Mouse (Mus musculus): ENCODE results near the gene Itprid2. TPM values are rescaled to one million over a fixed set of nuclear protein-coding genes. Genes with fewer than 3 reads are reported as not detected.

Gene Itprid2
- total RNA-seq, 2 experiments from 2014 or later: 44.8 to 51.5 TPM

GRCm38 (mm10) chr2:79713662-79714091, 78.5 kb downstream of the Itprid2 start:
- DNase-seq: no peak

- no peak for DNase-seq
Observed at GRCm38 (mm10) chr2:79714745-79715144, 79.6 kb downstream of the Itprid2 start.

DNA sequence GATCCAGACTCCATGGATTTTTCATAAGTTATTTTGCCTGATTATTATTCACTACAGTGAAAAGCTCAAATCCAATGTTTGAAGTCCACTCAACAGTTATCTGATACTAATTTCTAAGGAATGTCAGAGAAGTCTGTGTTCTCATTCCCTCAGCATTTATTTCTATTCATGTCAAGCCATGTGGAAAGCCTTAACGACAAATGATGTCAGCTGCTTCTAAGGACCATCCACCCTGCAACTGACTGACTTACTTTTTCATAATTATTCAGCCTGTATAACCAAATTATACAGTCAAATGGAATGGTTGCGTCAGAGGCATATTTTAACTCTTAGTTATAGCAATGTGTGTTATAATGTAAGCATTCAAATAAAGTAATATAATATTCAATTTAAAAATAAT, 80.8 kb downstream of the Itprid2 start:
- DNase-seq: no peak

- DNase-seq: peak; percentile 14
Observed at GRCm38 (mm10) chr2:79717846-79718245, 82.7 kb downstream of the Itprid2 start.

GRCm38 (mm10) chr2:79722415-79722814, 87.3 kb downstream of the Itprid2 start:
- no peak for DNase-seq

Other genes with a start within 250 kb of the Itprid2 start
- under 1 TPM in 1 of 2 experiments, not detected in 1; 0.12 TPM for gene Neurod1, start 178.6 kb upstream of the Itprid2 start, total RNA-seq (2021)
- gene Cerkl, start 178.6 kb upstream of the Itprid2 start, total RNA-seq (2021): 1 to 10 TPM; 6.1 to 6.2 TPM
- not detected for gene Ppp1r1c, start 72.4 kb downstream of the Itprid2 start, total RNA-seq (2021)